Comparison of ENCODE assay signal across 28 mouse cellular contexts in genomic region chr9:60874055-60874392, GRCm38 (mm10).
DNase-seq lines count a peak whose midpoint lies in the region; ATAC-seq and TF ChIP-seq lines count a peak whose summit lies in the region.
"Had no signal": no experiment of that assay in that cellular context is flagged by ENCODE, and none has a peak within 500 bp of the region (broad histone marks: within the 10 kb centered on the region; RNA-seq: fewer than 3 reads in every experiment).

No protein-coding gene starts in this region.

- H3K9me3 ChIP-seq in forebrain, embryonic 13.5 days (replicated peaks), result no peaks in the 10 kb centered on the region
- no peaks in the 10 kb centered on the region for H3K9me3 ChIP-seq in forebrain, embryonic 16.5 days (ENCODE audit: control insufficient read depth, low read length)
- H3K9me3 ChIP-seq in intestine, embryonic 15.5 days, result no peaks in the 10 kb centered on the region
- H3K9me3 ChIP-seq in intestine, postnatal 0 days (ENCODE audit: control insufficient read depth), result no peaks in the 10 kb centered on the region
- H3K9me3 ChIP-seq in lung, embryonic 16.5 days (ENCODE audit: control insufficient read depth, low read length), result no peaks in the 10 kb centered on the region
- H3K9me3 ChIP-seq in G1E (replicated peaks), result no peaks in the 10 kb centered on the region; the same call in 1 of the 2 replicates
- H3K9me3 ChIP-seq: embryonic facial prominence, embryonic 12.5 days; forebrain, embryonic 10.5 days; limb, embryonic 12.5 days; liver, embryonic 15.5 days; midbrain, embryonic 12.5 days; neural tube, embryonic 13.5 days had no signal

- TF ChIP-seq CTCF in intestine, postnatal 0 days (IDR thresholded peaks at IDR 0.05; ENCODE audit: low read depth), result no peak
- TF ChIP-seq CTCF in lung, adult 2 months (IDR thresholded peaks at IDR 0.05; ENCODE audit: insufficient read depth, low read length), result no peak
- TF ChIP-seq CTCF in G1E (IDR thresholded peaks at IDR 0.05; ENCODE audit: low read depth, low read length), result no peak

- H3K4me3 ChIP-seq in forebrain, embryonic 13.5 days, result no peak overlapping the region
- H3K4me3 ChIP-seq in forebrain, embryonic 16.5 days (replicated peaks; ENCODE audit: low read length), result no peak overlapping the region
- no peak overlapping the region for H3K4me3 ChIP-seq in intestine, embryonic 15.5 days (replicated peaks)
- H3K4me3 ChIP-seq in intestine, postnatal 0 days (ENCODE audit: low read depth, low read length), result no peak overlapping the region
- no peak overlapping the region for H3K4me3 ChIP-seq in lung, embryonic 16.5 days (ENCODE audit: low read length)
- H3K4me3 ChIP-seq in lung, adult 2 months (replicated peaks; ENCODE audit: extremely low read depth, low read depth, low read length), result no peak overlapping the region
- peak overlapping the region; percentile 35; the same call in 1 of the 2 replicates for H3K4me3 ChIP-seq in G1E (ENCODE audit: low read depth, low read length)
- H3K4me3 ChIP-seq: embryonic facial prominence, embryonic 12.5 days; forebrain, embryonic 10.5 days; layer of hippocampus, adult 2 months; left cerebral cortex, adult 2 months; limb, embryonic 12.5 days; liver, embryonic 15.5 days; midbrain, embryonic 12.5 days; neural tube, embryonic 13.5 days had no signal

- DNase-seq in lung, adult 2 months, result no peak
- no peak for DNase-seq in G1E (ENCODE audit: low spot score)
- no peak for DNase-seq in embryo, embryonic 9.5 days (ENCODE audit: extremely low spot score)
- DNase-seq: adrenal gland, postnatal 14 days; cerebellum, adult 11 months; cerebellum, adult 9-10 months; cerebellum, postnatal 36 days; gastrocnemius, postnatal 36 days; heart, postnatal 14 days; kidney, adult 8-10 months; kidney, postnatal 36 days; right cerebral cortex, postnatal 4 days; thymus, postnatal 25 days had no signal

- no peak overlapping the region for H3K9ac ChIP-seq in forebrain, embryonic 13.5 days
- H3K9ac ChIP-seq in forebrain, embryonic 16.5 days (replicated peaks; ENCODE audit: low read depth, low read length), result no peak overlapping the region
- H3K9ac ChIP-seq in intestine, embryonic 15.5 days, result no peak overlapping the region
- H3K9ac ChIP-seq in intestine, postnatal 0 days (ENCODE audit: low read depth, low read length), result no peak overlapping the region
- no peak overlapping the region for H3K9ac ChIP-seq in lung, embryonic 16.5 days (ENCODE audit: low read length)
- H3K9ac ChIP-seq: embryonic facial prominence, embryonic 12.5 days; limb, embryonic 12.5 days; liver, embryonic 15.5 days; midbrain, embryonic 12.5 days; neural tube, embryonic 13.5 days had no signal

- ATAC-seq in forebrain, embryonic 13.5 days, result no peak
- ATAC-seq in forebrain, embryonic 16.5 days, result no peak
- peak; percentile 41; the same call in 1 of the 2 replicates for ATAC-seq in intestine, embryonic 15.5 days
- no peak for ATAC-seq in intestine, postnatal 0 days
- peak; percentile 79 for ATAC-seq in lung, embryonic 16.5 days (ENCODE audit: low read depth)
- ATAC-seq in G1E (ENCODE audit: extremely low read depth, insufficient number of reproducible peaks, low FRiP score, poor library complexity, severe bottlenecking), result no peak
- ATAC-seq: hindbrain, embryonic 16.5 days; Patski had no signal

- no peak for TF ChIP-seq POLR2A in lung, adult 2 months (IDR thresholded peaks at IDR 0.05; ENCODE audit: borderline replicate concordance, extremely low read depth, low read depth, low read length)

- H3K27ac ChIP-seq in forebrain, embryonic 13.5 days, result peak overlapping the region; percentile 36
- no peak overlapping the region; the same call in 1 of the 2 replicates for H3K27ac ChIP-seq in forebrain, embryonic 16.5 days (ENCODE audit: low read length)
- peak overlapping the region; percentile 36; the same call in 1 of the 2 replicates for H3K27ac ChIP-seq in intestine, embryonic 15.5 days
- no peak overlapping the region for H3K27ac ChIP-seq in intestine, postnatal 0 days (ENCODE audit: low read depth, low read length)
- peak overlapping the region; percentile 75 for H3K27ac ChIP-seq in lung, embryonic 16.5 days (ENCODE audit: low read length)
- H3K27ac ChIP-seq: embryonic facial prominence, embryonic 12.5 days; forebrain, embryonic 10.5 days; layer of hippocampus, adult 2 months; left cerebral cortex, adult 2 months; limb, embryonic 12.5 days; liver, embryonic 15.5 days; midbrain, embryonic 12.5 days; neural tube, embryonic 13.5 days had no signal

- no peaks in the 10 kb centered on the region for H3K27me3 ChIP-seq in forebrain, embryonic 13.5 days
- no peaks in the 10 kb centered on the region for H3K27me3 ChIP-seq in forebrain, embryonic 16.5 days (replicated peaks; ENCODE audit: control insufficient read depth, insufficient read depth, low read length)
- H3K27me3 ChIP-seq in intestine, embryonic 15.5 days (replicated peaks), result no peaks in the 10 kb centered on the region
- H3K27me3 ChIP-seq in intestine, postnatal 0 days (replicated peaks; ENCODE audit: control insufficient read depth, insufficient read depth, low read length), result no peaks in the 10 kb centered on the region
- H3K27me3 ChIP-seq in lung, embryonic 16.5 days (ENCODE audit: control insufficient read depth, insufficient read depth, low read depth, low read length), result no peaks in the 10 kb centered on the region
- H3K27me3 ChIP-seq in G1E (ENCODE audit: insufficient read depth, low read length), result peaks cover 5% of the 10 kb centered on the region; the same call in 1 of the 2 replicates
- H3K27me3 ChIP-seq: embryonic facial prominence, embryonic 12.5 days; limb, embryonic 12.5 days; liver, embryonic 15.5 days; midbrain, embryonic 12.5 days; neural tube, embryonic 13.5 days; Patski had no signal

- H3K4me1 ChIP-seq in forebrain, embryonic 13.5 days, result peaks cover 70% of the 10 kb centered on the region
- H3K4me1 ChIP-seq in forebrain, embryonic 16.5 days (replicated peaks; ENCODE audit: control insufficient read depth, insufficient read depth, low read length), result peaks cover 49% of the 10 kb centered on the region
- H3K4me1 ChIP-seq in intestine, embryonic 15.5 days (replicated peaks), result 0 out of 2 replicates have a peak, but pooled peaks cover 2% of the 10 kb centered on the region
- no peaks in the 10 kb centered on the region for H3K4me1 ChIP-seq in intestine, postnatal 0 days (replicated peaks; ENCODE audit: control insufficient read depth, insufficient read depth, low read length)
- H3K4me1 ChIP-seq in lung, embryonic 16.5 days (replicated peaks; ENCODE audit: control insufficient read depth, insufficient read depth, low read length), result peaks cover 8% of the 10 kb centered on the region
- no peaks in the 10 kb centered on the region for H3K4me1 ChIP-seq in lung, adult 2 months (ENCODE audit: control insufficient read depth, insufficient read depth, low read length)
- H3K4me1 ChIP-seq in G1E (ENCODE audit: insufficient read depth, low read depth, low read length), result no peaks in the 10 kb centered on the region
- H3K4me1 ChIP-seq: embryonic facial prominence, embryonic 12.5 days; limb, embryonic 12.5 days; liver, embryonic 15.5 days had no signal

- peaks cover 11% of the 10 kb centered on the region; the same call in 1 of the 2 replicates for H3K36me3 ChIP-seq in forebrain, embryonic 13.5 days (ENCODE audit: poor library complexity, severe bottlenecking)
- H3K36me3 ChIP-seq in forebrain, embryonic 16.5 days (ENCODE audit: control insufficient read depth, insufficient read depth), result no peaks in the 10 kb centered on the region
- H3K36me3 ChIP-seq in intestine, embryonic 15.5 days, result peaks cover 33% of the 10 kb centered on the region
- peaks cover 87% of the 10 kb centered on the region for H3K36me3 ChIP-seq in intestine, postnatal 0 days (ENCODE audit: control insufficient read depth, insufficient read depth)
- peaks cover 17% of the 10 kb centered on the region for H3K36me3 ChIP-seq in lung, embryonic 16.5 days (ENCODE audit: control insufficient read depth, insufficient read depth, low read length)
- H3K36me3 ChIP-seq in G1E (replicated peaks), result no peaks in the 10 kb centered on the region
- H3K36me3 ChIP-seq: liver, embryonic 15.5 days had no signal

- H3K4me2 ChIP-seq in forebrain, embryonic 13.5 days, result no peak overlapping the region
- no peak overlapping the region for H3K4me2 ChIP-seq in forebrain, embryonic 16.5 days (ENCODE audit: low read length)
- H3K4me2 ChIP-seq in intestine, embryonic 15.5 days (replicated peaks), result no peak overlapping the region
- no peak overlapping the region for H3K4me2 ChIP-seq in intestine, postnatal 0 days (replicated peaks; ENCODE audit: low read depth)
- no peak overlapping the region for H3K4me2 ChIP-seq in lung, embryonic 16.5 days (ENCODE audit: low read depth, low read length)
- H3K4me2 ChIP-seq: embryonic facial prominence, embryonic 12.5 days; limb, embryonic 12.5 days; liver, embryonic 15.5 days; midbrain, embryonic 12.5 days; neural tube, embryonic 13.5 days had no signal

- WGBS in forebrain, embryonic 13.5 days, result 92% methylated on average over 8 of the region's 8 CpGs
- 76% methylated on average over 8 of the region's 8 CpGs for WGBS in forebrain, embryonic 16.5 days
- WGBS in intestine, embryonic 15.5 days, result 82% methylated on average over 8 of the region's 8 CpGs
- 73% methylated on average over 8 of the region's 8 CpGs for WGBS in intestine, postnatal 0 days
- WGBS in lung, embryonic 16.5 days, result 59% methylated on average over 8 of the region's 8 CpGs
- WGBS in lung, adult 2 months, result 75% methylated on average over 8 of the region's 8 CpGs

Comparison
In these comparisons a context has a peak if more than half of its experiments do, and no peak if none do; other contexts are left out.
1. ATAC-seq: peak in intestine, embryonic 15.5 days (single experiment) and lung, embryonic 16.5 days (single experiment); none in forebrain, embryonic 13.5 days (single experiment), forebrain, embryonic 16.5 days (single experiment), intestine, postnatal 0 days (single experiment) and G1E (single experiment).
2. H3K27ac ChIP-seq: peak in forebrain, embryonic 13.5 days (single experiment), intestine, embryonic 15.5 days (single experiment) and lung, embryonic 16.5 days (single experiment); none in forebrain, embryonic 16.5 days (single experiment) and intestine, postnatal 0 days (single experiment).